15 mouse cellular contexts compared by ENCODE assay signal in genomic region chr10:8095924-8096323, GRCm38 (mm10).
DNase-seq lines count a peak whose midpoint lies in the region; ATAC-seq and TF ChIP-seq lines count a peak whose summit lies in the region.
"Had no signal": no experiment of that assay in that cellular context is flagged by ENCODE, and none has a peak within 500 bp of the region (broad histone marks: within the 10 kb centered on the region; RNA-seq: fewer than 3 reads in every experiment).

No protein-coding gene starts in this region.

- no peak for TF ChIP-seq CTCF in liver, postnatal 0 days (IDR thresholded peaks at IDR 0.05; ENCODE audit: low read depth)

- no peak for TF ChIP-seq EP300 in liver, postnatal 0 days (IDR thresholded peaks at IDR 0.05; ENCODE audit: low read depth)

- peak; percentile 12 for DNase-seq in kidney, adult 11 months
- DNase-seq in kidney, adult 18-20 months: no peak
- peak; percentile 51 for DNase-seq in embryo, embryonic 10.5 days (ENCODE audit: low spot score)
- DNase-seq in kidney, postnatal 10 days: peak; percentile 7
- peak; percentile 34 for DNase-seq in liver, postnatal 0 days
- no peak for DNase-seq in lung, postnatal 10 days
- no peak for DNase-seq in right cerebral cortex, adult 18-20 months
- DNase-seq in layer of hippocampus, postnatal 36 days: no peak
- DNase-seq: B cell, adult 2 months; left cerebral cortex, postnatal 4 days; lung, postnatal 14 days; thymus, postnatal 25 days had no signal

- H3K27me3 ChIP-seq in liver, postnatal 0 days (ENCODE audit: insufficient read depth, low read length): no peaks in the 10 kb centered on the region

- H3K9ac ChIP-seq in liver, postnatal 0 days (replicated peaks): no peak overlapping the region

- H3K4me1 ChIP-seq in liver, postnatal 0 days (ENCODE audit: insufficient read depth): peaks cover 9% of the 10 kb centered on the region; the same call in 1 of the 2 replicates

- peak overlapping the region; percentile 74 for H3K27ac ChIP-seq in liver, postnatal 0 days (ENCODE audit: low read depth)

- WGBS in liver, postnatal 0 days (ENCODE audit: insufficient replicate concordance): 33% methylated on average over 2 of the region's 2 CpGs

- no peaks in the 10 kb centered on the region for H3K36me3 ChIP-seq in liver, postnatal 0 days (replicated peaks; ENCODE audit: insufficient read depth, low read length)
- H3K36me3 ChIP-seq: G1E had no signal

- H3K4me3 ChIP-seq in liver, postnatal 0 days (ENCODE audit: low read depth, low read length): no peak overlapping the region
- H3K4me3 ChIP-seq: myocyte had no signal

- H3K9me3 ChIP-seq in liver, postnatal 0 days (ENCODE audit: low read length): no peaks in the 10 kb centered on the region

- H3K4me2 ChIP-seq in liver, postnatal 0 days (ENCODE audit: low read depth, low read length): no peak overlapping the region
- H3K4me2 ChIP-seq: heart, embryonic 11.5 days had no signal

- ATAC-seq in liver, postnatal 0 days: peak; percentile 90

Comparison
In these comparisons a context has a peak if more than half of its experiments do, and no peak if none do; other contexts are left out.
1. DNase-seq: peak in kidney, adult 11 months (single experiment), embryo, embryonic 10.5 days (single experiment), kidney, postnatal 10 days (single experiment) and liver, postnatal 0 days (single experiment); none in kidney, adult 18-20 months (single experiment), lung, postnatal 10 days (single experiment), right cerebral cortex, adult 18-20 months (single experiment) and layer of hippocampus, postnatal 36 days (0 of 2).